Mouse (Mus musculus): ENCODE results near the gene Lzts2.
"Not testable (repeated sequence)": the region's sequence is repeated elsewhere in the genome, so short reads cannot be mapped to it uniquely, and the experiment has no call there.

Gene Lzts2

GRCm38 (mm10) chr19:45024775-45025174, 10.6 kb downstream of the Lzts2 start:
- no peak for DNase-seq (ENCODE audit: extremely low read depth, low read depth, low spot score)

DNA sequence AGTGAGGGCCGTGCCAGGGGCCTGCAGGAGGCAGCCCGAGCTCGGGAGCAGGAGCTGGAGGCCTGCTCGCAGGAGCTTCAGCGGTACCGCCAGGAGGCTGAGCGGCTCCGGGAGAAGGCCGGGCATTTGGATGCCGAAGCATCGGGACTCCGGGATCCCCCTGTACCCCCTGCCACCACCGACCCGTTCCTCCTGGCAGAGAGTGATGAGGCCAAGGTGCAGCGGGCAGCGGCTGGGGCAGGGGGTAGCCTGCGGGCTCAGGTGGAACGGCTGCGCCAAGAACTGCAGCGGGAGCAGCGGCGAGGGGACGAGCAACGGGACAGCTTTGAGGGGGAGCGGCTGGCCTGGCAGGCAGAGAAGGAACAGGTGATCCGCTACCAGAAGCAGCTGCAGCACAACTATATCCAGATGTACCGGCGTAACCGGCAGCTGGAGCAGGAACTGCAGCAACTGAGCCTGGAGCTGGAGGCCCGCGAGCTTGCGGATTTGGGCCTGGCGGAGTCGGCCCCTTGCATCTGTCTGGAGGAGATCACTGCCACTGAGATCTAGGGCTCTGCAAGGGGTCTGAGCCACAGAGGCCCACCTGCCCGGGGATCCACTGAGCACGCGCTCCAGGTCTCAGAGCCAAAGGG, 11.8 kb downstream of the Lzts2 start:
- DNase-seq (ENCODE audit: extremely low read depth, low read depth, low spot score), result no peak

- DNase-seq (ENCODE audit: extremely low read depth, low read depth, low spot score), result no peak
Measured at GRCm38 (mm10) chr19:45026958-45027670, 12.9 kb downstream of the Lzts2 start.

DNA sequence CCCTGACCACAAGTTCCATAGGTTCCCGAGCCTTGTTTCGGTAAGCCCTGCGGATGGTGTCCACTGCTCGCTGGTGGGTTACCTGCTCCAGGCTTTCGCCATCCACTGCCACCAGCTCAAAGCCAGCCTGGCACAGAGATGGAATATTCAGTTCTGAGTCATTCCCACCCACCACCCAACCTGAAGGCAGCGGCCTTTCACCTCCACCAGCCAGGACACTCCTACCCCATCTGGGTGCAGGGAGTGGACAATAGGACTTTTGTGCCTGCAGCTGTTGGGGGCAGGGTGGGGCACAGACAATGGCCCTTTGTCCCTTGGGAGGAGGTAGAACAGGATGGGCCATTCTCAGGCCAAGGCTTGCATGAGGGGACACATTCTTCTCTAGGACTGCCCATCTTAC, 13.6 kb downstream of the Lzts2 start:
- no peak for DNase-seq (ENCODE audit: extremely low read depth, low read depth, low spot score)

- no peak for DNase-seq (ENCODE audit: extremely low read depth, low read depth, low spot score)
Measured at GRCm38 (mm10) chr19:45028746-45029145, 14.5 kb downstream of the Lzts2 start.

- DNase-seq (ENCODE audit: extremely low read depth, low read depth, low spot score), result no peak
Measured at GRCm38 (mm10) chr19:45029571-45029970, 15.4 kb downstream of the Lzts2 start.

DNA sequence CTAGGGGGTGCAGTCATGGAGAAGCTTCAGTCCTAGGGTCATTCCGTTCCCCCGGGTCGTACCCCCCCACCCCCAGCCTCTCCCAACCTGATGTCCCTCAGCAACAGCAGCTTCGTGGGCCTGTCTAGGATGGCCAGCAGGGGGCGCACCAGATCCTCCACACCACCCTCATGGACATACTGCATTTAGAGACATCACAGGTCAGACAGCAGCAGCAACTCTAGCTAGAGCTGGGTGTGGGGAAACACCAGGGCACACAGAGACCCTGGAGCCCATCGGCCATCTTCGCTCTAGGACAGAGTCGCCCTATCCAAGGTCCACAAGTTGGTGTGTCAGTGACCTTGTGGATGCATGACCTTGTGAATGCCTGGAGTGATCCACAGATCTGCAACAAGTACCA, 15.9 kb downstream of the Lzts2 start:
- DNase-seq (ENCODE audit: extremely low read depth, low read depth, low spot score), result no peak

DNA sequence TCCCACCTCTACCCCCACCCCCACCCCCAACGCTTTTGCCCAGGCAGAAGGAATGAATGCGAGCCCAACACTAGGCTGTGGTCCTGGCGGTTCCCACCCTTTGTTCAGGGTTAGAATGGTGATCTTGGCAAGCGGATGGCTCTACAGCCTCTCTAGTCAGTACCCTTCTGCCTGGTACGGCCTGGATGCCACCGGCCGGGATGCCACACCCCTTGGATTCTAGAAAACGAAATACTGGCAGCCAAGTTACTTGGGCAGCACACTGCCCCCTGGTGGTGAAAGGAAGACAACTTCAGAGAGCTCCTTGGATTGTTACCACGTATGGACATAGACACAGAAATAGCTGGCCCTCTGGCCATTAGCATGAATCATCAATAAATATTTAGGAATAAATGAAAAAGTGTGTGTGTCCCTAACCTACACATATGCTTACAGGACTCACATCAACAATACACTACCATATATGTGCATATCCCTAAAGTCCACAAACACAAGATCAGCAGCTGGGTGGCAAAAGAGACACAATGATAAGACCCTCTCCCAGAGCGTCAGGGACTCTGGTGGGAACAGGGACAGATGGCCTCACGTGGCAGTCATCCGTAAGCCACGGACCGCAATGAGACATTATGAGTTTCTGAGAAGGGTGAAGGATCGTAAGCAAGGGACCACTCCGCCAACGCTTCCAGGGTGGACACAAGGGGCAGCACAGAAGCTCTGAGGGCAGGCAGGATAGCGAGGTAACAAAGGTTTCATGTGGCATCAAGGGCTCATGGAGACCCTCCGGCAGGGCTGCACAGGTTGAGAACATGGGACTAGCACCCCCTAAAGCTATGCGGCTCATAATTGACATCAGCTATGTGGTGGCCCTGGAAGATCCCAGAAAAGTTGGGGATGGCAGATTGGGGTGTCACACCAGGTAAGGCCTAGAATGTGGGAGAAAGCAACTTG, 16.8 kb downstream of the Lzts2 start:
- no peak for DNase-seq (ENCODE audit: extremely low read depth, low read depth, low spot score)

GRCm38 (mm10) chr19:45031780-45032179, 17.6 kb downstream of the Lzts2 start:
- DNase-seq (ENCODE audit: extremely low read depth, low read depth, low spot score), result no peak

DNA sequence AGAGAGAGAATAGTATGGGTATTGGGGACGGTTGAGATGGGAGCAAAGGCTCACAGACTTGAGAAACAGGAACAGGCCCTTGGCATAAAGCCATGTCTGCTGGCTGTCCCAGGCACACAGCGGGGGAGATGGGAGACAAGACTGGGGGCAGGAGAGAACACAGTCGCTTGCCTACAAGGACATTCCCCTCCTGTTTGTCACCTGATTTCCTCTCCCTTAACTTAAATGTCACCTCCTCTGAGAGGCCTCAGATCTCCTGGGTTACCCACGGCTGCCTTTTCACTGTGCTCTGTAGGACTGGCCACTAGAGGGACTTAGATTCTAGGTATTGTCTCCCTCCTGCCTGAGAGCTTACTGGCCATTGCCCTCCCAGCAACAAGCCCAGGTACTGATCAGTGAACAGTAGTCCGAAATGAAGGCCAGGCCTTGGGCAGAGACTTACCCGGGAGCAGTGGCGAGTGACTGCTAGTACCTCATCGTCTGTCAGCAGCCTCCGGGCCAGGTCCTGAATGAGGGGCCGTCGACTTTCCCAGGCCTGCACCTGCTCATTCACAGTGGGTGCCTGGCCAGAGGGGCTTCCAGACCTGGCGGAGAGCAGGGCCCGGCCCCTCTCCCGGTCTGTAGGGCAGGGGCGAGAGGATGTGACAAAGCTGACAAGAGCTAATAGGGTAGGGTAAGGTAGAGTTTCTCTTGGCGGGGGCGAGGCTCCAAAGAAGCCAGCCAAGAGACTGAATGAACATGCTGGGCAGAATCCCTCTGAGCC, 18.5 kb downstream of the Lzts2 start:
- no peak for DNase-seq (ENCODE audit: extremely low read depth, low read depth, low spot score)

GRCm38 (mm10) chr19:45036867-45037266, 22.7 kb downstream of the Lzts2 start:
- DNase-seq (ENCODE audit: extremely low read depth, low read depth, low spot score), result no peak

GRCm38 (mm10) chr19:45038198-45038597, 24.0 kb downstream of the Lzts2 start:
- DNase-seq (ENCODE audit: extremely low read depth, low read depth, low spot score), result not testable (repeated sequence)

DNA sequence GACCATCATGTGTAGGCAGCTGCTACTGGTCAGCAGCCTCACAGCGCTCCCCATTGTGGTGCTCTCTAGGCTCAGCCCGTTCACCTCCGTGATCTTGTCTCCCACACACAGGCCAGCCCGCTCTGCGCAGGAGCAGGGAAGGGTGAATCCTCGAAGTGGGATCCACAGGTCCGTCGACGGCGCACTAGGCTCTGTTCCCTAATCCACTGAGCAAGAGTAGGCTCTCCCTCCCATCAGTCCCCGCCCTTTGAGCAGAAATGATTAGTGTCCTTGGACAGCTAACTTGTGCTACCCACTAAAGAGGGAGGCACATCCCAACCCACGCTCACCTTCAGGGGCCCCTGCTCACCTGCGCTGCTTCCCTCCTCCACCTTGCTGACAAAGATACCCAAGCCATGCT, 26.0 kb downstream of the Lzts2 start:
- DNase-seq (ENCODE audit: extremely low read depth, low read depth, low spot score), result no peak

DNA sequence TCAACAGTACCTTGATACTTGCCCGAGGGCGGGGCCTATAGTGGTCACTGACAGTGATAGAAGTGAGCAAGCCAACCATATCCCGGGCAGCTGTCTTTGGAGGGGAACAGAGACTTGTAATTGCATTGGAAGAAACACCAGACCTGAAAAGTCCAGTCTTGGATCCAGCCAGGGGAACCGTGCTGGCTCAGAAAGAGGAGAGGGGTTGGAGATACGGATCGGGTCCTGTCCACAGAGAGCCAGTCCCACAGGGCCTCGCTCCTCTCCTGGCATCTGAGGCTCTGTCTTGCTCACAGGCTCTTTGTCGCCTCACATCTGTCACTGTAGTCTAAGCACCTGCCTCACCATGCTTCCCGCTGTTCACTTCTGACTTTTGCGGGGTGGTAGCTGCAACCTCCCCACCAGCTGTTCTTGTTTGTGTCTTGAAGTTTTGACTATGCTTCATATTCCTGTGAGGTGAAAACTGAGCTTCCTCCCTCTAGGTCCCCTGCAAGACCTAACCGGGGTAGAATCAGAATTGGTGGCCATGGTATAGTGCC, 30.2 kb downstream of the Lzts2 start:
- no peak for DNase-seq (ENCODE audit: extremely low read depth, low read depth, low spot score)

DNA sequence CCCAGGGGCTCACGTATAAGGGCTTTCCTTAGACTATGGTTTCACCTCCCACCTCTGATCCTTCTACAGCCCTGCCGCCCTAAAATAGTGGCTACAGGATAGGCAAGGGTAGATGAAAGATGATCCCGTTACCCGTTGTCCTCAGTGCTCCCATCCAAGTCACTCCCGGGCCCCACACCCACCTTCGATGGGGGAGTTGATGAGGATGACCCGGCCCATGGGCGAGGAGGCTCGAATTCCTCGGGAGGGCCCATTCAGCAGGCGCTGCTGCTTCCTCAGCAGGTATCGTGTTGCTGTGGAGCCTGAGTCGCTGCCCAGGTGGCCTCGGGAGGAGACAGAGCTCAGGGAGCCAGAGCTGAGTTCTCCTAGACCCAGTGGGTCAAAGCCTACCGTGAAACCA, 31.0 kb downstream of the Lzts2 start:
- DNase-seq (ENCODE audit: extremely low read depth, low read depth, low spot score), result no peak

- no peak for DNase-seq (ENCODE audit: extremely low read depth, low read depth, low spot score)
Measured at GRCm38 (mm10) chr19:45045651-45046050, 31.4 kb downstream of the Lzts2 start, which contains the start of gene Pdzd7. Gene Pdzd7, minus strand, starts transcription at chr19:45045717.

DNA sequence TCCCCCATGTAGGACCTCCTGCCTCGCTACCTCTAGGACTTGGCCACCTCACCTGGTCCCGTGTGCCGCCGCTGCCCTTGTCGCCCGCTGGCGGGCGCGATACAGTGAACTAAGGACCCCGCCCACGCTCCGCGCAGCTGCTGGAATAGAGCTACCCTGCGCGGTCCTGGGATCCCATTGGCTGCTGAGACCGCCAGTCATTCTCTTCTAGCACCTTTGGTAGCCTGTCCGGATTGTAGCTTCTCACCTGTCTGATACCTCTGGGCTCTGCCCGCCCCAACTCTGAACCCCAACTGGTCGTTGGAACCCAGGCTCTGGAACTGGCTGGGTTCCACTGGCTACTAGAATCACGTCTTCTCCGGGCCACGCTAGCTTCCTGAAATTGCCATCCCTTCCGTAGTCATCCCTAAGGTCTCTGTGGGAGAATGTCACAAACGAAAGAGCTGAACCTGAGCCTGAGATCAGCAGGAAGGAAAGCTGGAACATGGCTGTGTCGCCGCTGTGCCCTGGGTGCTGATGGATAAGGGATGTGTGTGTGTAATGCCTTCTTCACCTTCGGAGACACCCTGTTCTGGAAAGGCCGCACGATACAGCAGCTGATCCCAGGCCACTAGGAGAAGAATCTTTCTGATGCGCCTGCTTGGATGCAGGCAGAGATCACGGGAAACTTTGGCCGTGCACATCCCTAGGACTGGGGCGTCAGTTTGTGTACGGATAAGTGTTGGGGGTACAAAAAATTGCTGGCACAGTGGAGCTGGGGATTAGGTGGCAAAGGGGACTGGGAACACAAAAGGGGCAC, 32.5 kb downstream of the Lzts2 start:
- no peak for DNase-seq (ENCODE audit: extremely low read depth, low read depth, low spot score)

DNA sequence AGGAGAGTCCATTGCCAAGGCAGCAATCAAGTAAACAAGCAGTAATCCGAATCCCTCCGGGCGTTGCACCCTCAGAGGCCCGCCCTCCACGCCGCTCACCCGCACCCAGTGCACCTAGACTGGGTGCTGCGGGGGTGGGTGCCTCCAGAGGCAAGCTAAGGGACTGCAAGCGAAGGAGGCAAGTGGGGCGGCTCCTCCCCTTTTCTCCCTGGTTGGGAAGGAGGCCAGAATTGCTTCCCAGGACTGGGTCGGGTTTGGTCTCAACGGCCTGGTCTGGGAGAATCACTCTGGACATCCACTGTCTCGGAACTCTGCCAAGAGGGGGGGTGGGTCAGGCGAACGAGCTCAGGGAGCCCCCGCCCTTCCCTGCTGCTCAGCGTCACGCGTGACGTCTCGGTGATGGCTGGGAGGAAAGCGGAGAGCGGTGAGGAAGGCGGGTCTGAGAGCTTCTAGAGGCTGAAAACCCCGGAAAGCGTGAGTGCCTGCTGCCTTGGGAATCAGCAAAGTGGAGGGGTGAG, 33.3 kb downstream of the Lzts2 start, which contains the start of gene Sfxn3:
TSS of gene Sfxn3 (plus strand) at position 87 of the 518 bp plus-strand sequence.
- no peak for DNase-seq (ENCODE audit: extremely low read depth, low read depth, low spot score)

GRCm38 (mm10) chr19:45047935-45048643, 33.9 kb downstream of the Lzts2 start:
- DNase-seq (ENCODE audit: extremely low read depth, low read depth, low spot score), result no peak
